Mouse (Mus musculus) stomach, embryonic 14.5 days (tissue): ENCODE results near the gene Ccdc73. TPM values are rescaled to one million over a fixed set of nuclear protein-coding genes. Genes with fewer than 3 reads are reported as not detected.
"Not testable (repeated sequence)": the region's sequence is repeated elsewhere in the genome, so short reads cannot be mapped to it uniquely, and the experiment has no call there.

Source experiments
- ATAC-seq: fragments of 200-750 bp; cut with Nextera tagmentation; 2 replicates; pipeline ENCODE4 v1.8.0; 2017; ENCODE audit warnings: low read depth, moderate TSS enrichment; ENCODE audit not compliant: insufficient number of reproducible peaks, insufficient read depth, low FRiP score
- H3K27ac ChIP-seq: fragments of 300-500 bp; sonication (generic); 2 replicates; pipeline ENCODE4 v1.5.1; 2014; ENCODE audit warnings: mild to moderate bottlenecking, low read length, moderate library complexity, mixed read lengths
- H3K27me3 ChIP-seq: fragments of 300-500 bp; sonication (generic); 2 replicates; pipeline ENCODE4 v1.6.1; 2014; ENCODE audit warnings: low read length, control low read depth, mixed read lengths; ENCODE audit not compliant: control insufficient read depth, insufficient read depth
- H3K36me3 ChIP-seq: fragments of 300-500 bp; sonication (generic); 2 replicates; pipeline ENCODE4 v1.6.1; 2014; ENCODE audit warnings: mild to moderate bottlenecking, control low read depth, low read length, moderate library complexity, mixed read lengths; ENCODE audit not compliant: control insufficient read depth, insufficient read depth
- H3K4me1 ChIP-seq: fragments of 300-500 bp; sonication (generic); 2 replicates; pipeline ENCODE4 v1.6.1; 2014; ENCODE audit warnings: low read length, control low read depth, mixed read lengths; ENCODE audit not compliant: control insufficient read depth, insufficient read depth
- H3K4me2 ChIP-seq: fragments of 300-500 bp; sonication (generic); replicated peaks from 2 replicates; pipeline ENCODE4 v1.6.1; 2014; ENCODE audit warnings: low read depth, low read length, control low read depth
- H3K4me3 ChIP-seq: fragments of 300-500 bp; sonication (generic); 2 replicates; pipeline ENCODE4 v1.5.1; 2014; ENCODE audit warnings: low read depth, low read length, control low read depth
- H3K9ac ChIP-seq: fragments of 300-500 bp; sonication (generic); replicated peaks from 2 replicates; pipeline ENCODE4 v1.6.1; 2014; ENCODE audit warnings: low read depth, mild to moderate bottlenecking, control low read depth, low read length, moderate library complexity, mixed read lengths
- H3K9me3 ChIP-seq: fragments of 300-500 bp; sonication (generic); 2 replicates; pipeline ENCODE4 v1.6.1; 2016; ENCODE audit warnings: low read depth, low read length, control low read depth; ENCODE audit not compliant: control insufficient read depth
- WGBS: fragments of 180-500 bp; shearing (Covaris S2); extraction: QIAGEN DNeasy Blood & Tissue Kit; methylation state at CpG from one replicate; pipeline ENCODE4 v1.1.7; 2014; 5-methylcytosine and 5-hydroxymethylcytosine counted together
- polyA plus RNA-seq: library from polyadenylated mRNA; unstranded; fragments of >200 nt; fragmentation: Nextera tagmentation; extraction: Ambion mirVana; gene quantifications from 2 replicates; pipeline ENCODE4 v1.2.1, GENCODE M21; 2014

Ccdc73 gene
- 6.6 and 9.2 TPM in 2 replicates for polyA plus RNA-seq

DNA sequence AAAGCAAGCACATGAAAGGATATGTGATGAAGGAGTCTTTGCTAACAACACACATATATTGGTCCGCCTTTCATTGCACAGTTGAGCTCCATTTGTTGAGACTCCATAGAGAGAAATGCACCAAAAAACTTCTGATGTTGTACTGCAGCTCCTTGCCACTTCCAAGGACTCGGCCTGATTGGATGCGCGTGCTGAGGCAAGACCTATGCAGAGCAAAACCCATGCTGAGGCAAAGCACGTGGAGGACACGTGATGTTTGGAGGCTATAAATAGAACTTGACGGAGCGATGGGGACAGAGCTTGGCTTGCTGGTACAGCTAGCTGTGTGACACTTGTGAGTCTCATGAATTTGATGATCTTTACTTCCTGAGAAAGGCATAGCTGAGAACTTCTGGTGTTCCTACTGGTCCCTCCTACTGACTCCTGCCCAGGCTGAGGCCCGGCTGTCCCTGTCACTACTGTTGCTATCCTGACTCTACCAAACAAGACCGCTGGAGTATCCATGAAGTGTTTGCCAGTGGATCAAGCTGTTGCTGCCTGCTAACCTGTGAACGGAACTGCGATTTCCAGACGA, at the start of gene Ccdc73:
Ccdc73 (plus strand) TSS at position 524 of the 574 bp plus-strand sequence.
- no peaks in the 10 kb centered on the region for H3K27me3 ChIP-seq
- no peaks in the 10 kb centered on the region for H3K36me3 ChIP-seq
- WGBS = 86% methylated on average over 13 of the region's 13 CpGs
- H3K4me1 ChIP-seq = no peaks in the 10 kb centered on the region
- H3K9me3 ChIP-seq = no peaks in the 10 kb centered on the region
- ATAC-seq = no peak
- no peak within 1 kb of the TSS for H3K27ac ChIP-seq
- no peak within 1 kb of the TSS for H3K4me3 ChIP-seq
- no peak within 1 kb of the TSS for H3K9ac ChIP-seq
- no peak within 1 kb of the TSS for H3K4me2 ChIP-seq

GRCm38 (mm10) chr2:104818763-104819162, 48.8 kb upstream of the Ccdc73 start:
- not testable (repeated sequence) for H3K36me3 ChIP-seq, H3K27me3 ChIP-seq, H3K4me1 ChIP-seq, H3K4me2 ChIP-seq, H3K27ac ChIP-seq, H3K9me3 ChIP-seq, H3K9ac ChIP-seq, ATAC-seq, H3K4me3 ChIP-seq
- 85% methylated on average over 3 of the region's 3 CpGs for whole genome bisulfite sequencing

- 95% methylated on average over 4 of the region's 4 CpGs for WGBS
- H3K4me1 ChIP-seq = no peaks in the 10 kb centered on the region
- H3K9me3 ChIP-seq = no peaks in the 10 kb centered on the region
- ATAC-seq = no peak
- H3K27me3 ChIP-seq = no peaks in the 10 kb centered on the region
- no peak overlapping the region for H3K4me2 ChIP-seq
- no peak overlapping the region for H3K4me3 ChIP-seq
- no peak overlapping the region for H3K27ac ChIP-seq
- H3K9ac ChIP-seq = no peak overlapping the region
- no peaks in the 10 kb centered on the region; the same call in 1 of the 2 replicates for H3K36me3 ChIP-seq
These were observed 41.4 kb upstream of the Ccdc73 start for GRCm38 (mm10) chr2:104826191-104826590.

DNA sequence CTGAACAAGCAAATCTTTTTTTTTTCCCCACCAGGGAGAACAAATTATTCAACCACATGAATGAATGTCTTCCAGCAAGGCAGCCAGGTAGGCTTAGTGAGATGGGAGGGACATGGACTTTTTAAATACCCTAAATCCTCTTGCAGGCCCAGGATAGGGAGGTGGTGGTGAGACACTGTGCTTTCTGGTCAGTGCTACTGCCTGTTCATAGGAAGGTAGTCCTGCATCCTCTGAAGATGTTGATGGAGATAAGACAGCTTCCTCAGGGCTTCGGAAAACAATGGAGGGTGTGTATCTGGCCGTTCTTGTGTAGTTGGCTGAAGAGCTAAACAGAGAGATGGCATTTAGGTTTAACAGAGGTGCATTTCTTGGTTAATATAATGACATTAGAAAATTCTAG, 35.1 kb upstream of the Ccdc73 start:
- H3K4me1 ChIP-seq = no peaks in the 10 kb centered on the region
- H3K36me3 ChIP-seq = no peaks in the 10 kb centered on the region; the same call in 1 of the 2 replicates
- H3K4me3 ChIP-seq = no peak overlapping the region
- ATAC-seq = no peak
- no peak overlapping the region for H3K4me2 ChIP-seq
- H3K9me3 ChIP-seq = no peaks in the 10 kb centered on the region
- no peak overlapping the region for H3K9ac ChIP-seq
- no peaks in the 10 kb centered on the region for H3K27me3 ChIP-seq
- H3K27ac ChIP-seq = no peak overlapping the region
- WGBS = 81% methylated on average over 2 of the region's 2 CpGs

DNA sequence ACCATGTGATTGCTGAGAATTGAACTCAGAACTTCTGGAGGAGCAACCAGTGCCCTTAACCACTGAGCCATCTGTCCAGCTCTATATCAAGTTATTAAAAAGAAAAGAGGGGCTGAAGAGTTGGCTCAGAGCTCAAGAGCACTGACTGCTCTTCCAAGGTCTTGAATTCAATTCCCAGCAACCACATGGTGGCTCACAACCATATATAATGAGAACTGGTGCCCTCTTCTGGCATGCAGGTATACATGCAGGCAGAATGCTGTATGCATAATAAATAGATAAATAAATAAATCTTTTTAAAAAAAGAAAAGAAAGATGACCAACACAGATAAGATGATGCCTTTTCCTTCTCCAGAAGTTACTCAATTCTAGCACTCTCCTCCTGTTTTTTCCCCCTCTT, 26.6 kb upstream of the Ccdc73 start:
- Histone ChIP-seq H3K4me3 (no peak overlapping the region), H3K4me1 (no peaks in the 10 kb centered on the region), H3K9me3 (no peaks in the 10 kb centered on the region), H3K27me3 (no peaks in the 10 kb centered on the region), H3K27ac (no peak overlapping the region), H3K9ac (no peak overlapping the region), H3K36me3 (no peaks in the 10 kb centered on the region; the same call in 1 of the 2 replicates), H3K4me2 (no peak overlapping the region)
- ATAC-seq = no peak

GRCm38 (mm10) chr2:104841736-104842135, 25.9 kb upstream of the Ccdc73 start:
- no peak for ATAC-seq
- WGBS = 71% methylated on average over 7 of the region's 7 CpGs
- Histone ChIP-seq H3K4me3 (no peak overlapping the region), H3K9ac (no peak overlapping the region), H3K4me2 (no peak overlapping the region), H3K27me3 (no peaks in the 10 kb centered on the region), H3K4me1 (no peaks in the 10 kb centered on the region), H3K9me3 (no peaks in the 10 kb centered on the region), H3K36me3 (no peaks in the 10 kb centered on the region; the same call in 1 of the 2 replicates), H3K27ac (no peak overlapping the region)

GRCm38 (mm10) chr2:104842559-104842958, 25.0 kb upstream of the Ccdc73 start:
- H3K27me3 ChIP-seq = no peaks in the 10 kb centered on the region
- no peaks in the 10 kb centered on the region for H3K4me1 ChIP-seq
- H3K4me3 ChIP-seq = no peak overlapping the region
- H3K4me2 ChIP-seq = no peak overlapping the region
- no peak overlapping the region for H3K27ac ChIP-seq
- ATAC-seq = no peak
- H3K9ac ChIP-seq = no peak overlapping the region
- no peaks in the 10 kb centered on the region; the same call in 1 of the 2 replicates for H3K36me3 ChIP-seq
- no peaks in the 10 kb centered on the region for H3K9me3 ChIP-seq

DNA sequence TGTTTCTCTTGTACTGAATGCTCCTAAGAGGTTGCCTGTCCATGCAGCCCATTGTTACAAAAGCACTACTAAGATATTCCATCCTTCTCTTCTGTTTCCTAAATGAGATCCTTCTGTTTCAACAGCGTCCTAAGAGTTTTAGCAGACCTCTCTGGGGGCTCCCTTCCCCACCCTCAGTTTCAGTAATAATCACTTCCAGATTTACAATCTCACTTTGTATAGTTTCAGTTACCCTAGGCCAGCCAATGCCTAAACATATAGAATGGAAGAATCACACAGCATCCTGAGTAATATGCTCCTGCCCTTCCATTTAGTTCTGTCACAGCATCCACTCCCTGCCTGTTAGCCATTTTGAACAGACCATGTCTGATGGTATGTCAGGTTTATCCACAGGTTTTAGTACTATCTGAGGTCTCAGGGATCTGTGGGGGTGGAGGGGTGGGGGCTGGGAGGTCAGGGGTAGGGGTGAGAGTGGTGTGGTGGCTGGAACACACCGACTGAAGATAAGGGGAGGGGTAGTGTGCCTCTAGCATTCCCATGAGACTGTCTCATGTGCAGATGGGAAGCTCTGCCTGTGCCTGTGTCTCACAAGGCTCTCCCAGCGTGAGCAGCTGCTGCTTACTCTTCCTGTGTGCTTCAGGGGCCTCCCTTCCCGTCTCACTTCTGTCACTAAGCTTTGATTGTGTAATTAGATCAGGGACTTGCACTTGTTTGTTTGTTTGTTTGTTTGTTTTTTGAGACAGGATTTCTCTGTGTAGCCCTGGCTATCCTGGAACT, 20.8 kb upstream of the Ccdc73 start:
- H3K4me3 ChIP-seq = no peak overlapping the region
- H3K27ac ChIP-seq = no peak overlapping the region
- ATAC-seq = no peak
- 0 out of 2 replicates have a peak, but pooled peaks cover 3% of the 10 kb centered on the region for H3K27me3 ChIP-seq
- 49% methylated on average over 4 of the region's 4 CpGs for WGBS
- H3K4me1 ChIP-seq = no peaks in the 10 kb centered on the region; the same call in 1 of the 2 replicates
- H3K4me2 ChIP-seq = no peak overlapping the region
- H3K9ac ChIP-seq = no peak overlapping the region
- H3K36me3 ChIP-seq = no peaks in the 10 kb centered on the region; the same call in 1 of the 2 replicates
- no peaks in the 10 kb centered on the region for H3K9me3 ChIP-seq
